Mouse (Mus musculus) embryo, embryonic 10 days (tissue): Measurements from ENCODE around the gene P2rx6.
"Not testable (repeated sequence)": the region's sequence is repeated elsewhere in the genome, so short reads cannot be mapped to it uniquely, and the experiment has no call there.

ENCODE experiments used
- DNase-seq: peaks from one replicate; pipeline ENCODE4 v3.0.0-alpha.2; 2015; ENCODE audit warnings: low spot score

P2rx6 gene

GRCm38 (mm10) chr16:17563580-17563979 is 1.9 kb downstream of the P2rx6 start:
- no peak for DNase-seq

GRCm38 (mm10) chr16:17564221-17564620 is 2.5 kb downstream of the P2rx6 start:
- no peak for DNase-seq

GRCm38 (mm10) chr16:17564771-17565170 is 3.1 kb downstream of the P2rx6 start:
- DNase-seq, result no peak

- no peak for DNase-seq
Observed at GRCm38 (mm10) chr16:17566186-17566585, 4.5 kb downstream of the P2rx6 start.

- DNase-seq, result peak; percentile 42
Observed at GRCm38 (mm10) chr16:17575870-17576824, 14.5 kb downstream of the P2rx6 start.

- no peak for DNase-seq
Observed at GRCm38 (mm10) chr16:17576825-17577215, 15.1 kb downstream of the P2rx6 start.

- DNase-seq, result peak; percentile 51
Observed at GRCm38 (mm10) chr16:17583064-17583463, 21.4 kb downstream of the P2rx6 start, which contains the start of gene Slc7a4. Gene Slc7a4 (minus strand): TSS chr16:17583214.

- no peak for DNase-seq
Observed at GRCm38 (mm10) chr16:17584555-17584954, 22.9 kb downstream of the P2rx6 start.

- DNase-seq, result peak; percentile 44
Observed at GRCm38 (mm10) chr16:17590731-17591130, 29.0 kb downstream of the P2rx6 start.

GRCm38 (mm10) chr16:17600944-17601562 is 39.4 kb downstream of the P2rx6 start:
- DNase-seq, result no peak

- no peak for DNase-seq
Observed at GRCm38 (mm10) chr16:17604941-17605340, 43.3 kb downstream of the P2rx6 start.

GRCm38 (mm10) chr16:17605684-17606083 is 44.0 kb downstream of the P2rx6 start:
- DNase-seq, result no peak

GRCm38 (mm10) chr16:17611383-17611782 is 49.7 kb downstream of the P2rx6 start:
- no peak for DNase-seq

GRCm38 (mm10) chr16:17614740-17615139 is 53.1 kb downstream of the P2rx6 start:
- DNase-seq, result not testable (repeated sequence)

GRCm38 (mm10) chr16:17616212-17616611 is 54.5 kb downstream of the P2rx6 start:
- DNase-seq, result no peak

GRCm38 (mm10) chr16:17617922-17618565 is 56.4 kb downstream of the P2rx6 start:
- peak; percentile 76 for DNase-seq

GRCm38 (mm10) chr16:17619198-17620105 is 57.8 kb downstream of the P2rx6 start, which contains the start of gene Smpd4:
Gene Smpd4 (plus strand): TSS chr16:17619354.
- DNase-seq, result peak; percentile 96

- DNase-seq, result no peak
Observed at GRCm38 (mm10) chr16:17621936-17622335, 60.3 kb downstream of the P2rx6 start.

GRCm38 (mm10) chr16:17625488-17626268 is 64.0 kb downstream of the P2rx6 start:
- peak; percentile 71 for DNase-seq

GRCm38 (mm10) chr16:17626269-17626555 is 64.5 kb downstream of the P2rx6 start:
- no peak for DNase-seq
